Mouse (Mus musculus): ENCODE data around the gene Svbp. TPM values are rescaled to one million over a fixed set of nuclear protein-coding genes. Genes with fewer than 3 reads are reported as not detected.

The Svbp gene
- polyA plus RNA-seq, 1 experiment from 2014 or later, result 100 TPM

- ATAC-seq (ENCODE audit: low FRiP score, low TSS enrichment), result no peak
These were observed 53.4 kb downstream of the Svbp start for GRCm38 (mm10) chr4:119248407-119248965.

More at GRCm38 (mm10) chr4:119248407-119248965, 53.4 kb downstream of the Svbp start:
- H3K36me3 ChIP-seq (ENCODE audit: control insufficient read depth, insufficient read depth, low read length), result no peaks in the 10 kb centered on the region
- no peak overlapping the region for H3K4me3 ChIP-seq (ENCODE audit: low read depth, low read length)
- no peak overlapping the region for H3K4me2 ChIP-seq (replicated peaks; ENCODE audit: low read depth)
- H3K27me3 ChIP-seq (ENCODE audit: control insufficient read depth, insufficient read depth, low read length), result no peaks in the 10 kb centered on the region
- H3K9ac ChIP-seq (ENCODE audit: low read length), result no peak overlapping the region
- H3K4me1 ChIP-seq (replicated peaks; ENCODE audit: control insufficient read depth, insufficient read depth), result no peaks in the 10 kb centered on the region
- no peaks in the 10 kb centered on the region for H3K9me3 ChIP-seq (ENCODE audit: control insufficient read depth, low read length)
- no peak for DNase-seq (ENCODE audit: low spot score)
- H3K27ac ChIP-seq (replicated peaks), result no peak overlapping the region
- 63% methylated on average over 11 of the region's 11 CpGs for WGBS
- TF ChIP-seq CTCF (IDR thresholded peaks at IDR 0.05; ENCODE audit: low read depth) (no peak), EP300 (optimal IDR thresholded peaks at IDR 0.05) (no peak)

Other genes with a start within 250 kb of the Svbp start
- gene Lao1, start 233.7 kb upstream of the Svbp start, polyA plus RNA-seq (2015; fragmentation: Nextera tagmentation; extraction: Ambion mirVana), result 0.08 and 0.27 TPM in 2 replicates
- gene Slc2a1, start 86.6 kb upstream of the Svbp start, polyA plus RNA-seq (2015; fragmentation: Nextera tagmentation; extraction: Ambion mirVana), result 36.9 and 39.8 TPM in 2 replicates
- 3.7 and 4.1 TPM in 2 replicates for gene Zfp691, start 21.1 kb upstream of the Svbp start, polyA plus RNA-seq (2015; fragmentation: Nextera tagmentation; extraction: Ambion mirVana)
- 0.40 and 0.42 TPM in 2 replicates for gene Ermap, start 5.3 kb upstream of the Svbp start, polyA plus RNA-seq (2015; fragmentation: Nextera tagmentation; extraction: Ambion mirVana)
- gene Tmem269, start 22.9 kb downstream of the Svbp start, polyA plus RNA-seq (2015; fragmentation: Nextera tagmentation; extraction: Ambion mirVana), result 0.07 and 0.10 TPM in 2 replicates
- gene AU022252, start 37.4 kb downstream of the Svbp start, polyA plus RNA-seq (2015; fragmentation: Nextera tagmentation; extraction: Ambion mirVana), result 15.6 and 16.9 TPM in 2 replicates
- 17.0 and 19.7 TPM in 2 replicates for gene P3h1, start 37.6 kb downstream of the Svbp start, polyA plus RNA-seq (2015; fragmentation: Nextera tagmentation; extraction: Ambion mirVana)
- 0.07 TPM in 1 of 2 replicates, not detected in the other for gene Cldn19, start 60.1 kb downstream of the Svbp start, polyA plus RNA-seq (2015; fragmentation: Nextera tagmentation; extraction: Ambion mirVana)
- gene Ybx1, start 99.3 kb downstream of the Svbp start, polyA plus RNA-seq (2015; fragmentation: Nextera tagmentation; extraction: Ambion mirVana), result 330 and 339 TPM in 2 replicates
- gene Ppih, start 125.2 kb downstream of the Svbp start, polyA plus RNA-seq (2015; fragmentation: Nextera tagmentation; extraction: Ambion mirVana), result 42.0 and 44.7 TPM in 2 replicates
- gene Ccdc30, start 220.2 kb downstream of the Svbp start, polyA plus RNA-seq (2015; fragmentation: Nextera tagmentation; extraction: Ambion mirVana), result 1.4 and 2.2 TPM in 2 replicates
- gene Ppcs, start 227.1 kb downstream of the Svbp start, polyA plus RNA-seq (2015; fragmentation: Nextera tagmentation; extraction: Ambion mirVana), result 30.7 and 31.6 TPM in 2 replicates
- 0.15 and 0.35 TPM in 2 replicates for gene Zmynd12, start 227.5 kb downstream of the Svbp start, polyA plus RNA-seq (2015; fragmentation: Nextera tagmentation; extraction: Ambion mirVana)